Mouse (Mus musculus) kidney, adult 18-20 months (tissue): Measurements from ENCODE around the gene Synpo2.

Experiments used
- DNase-seq: peaks from one replicate; pipeline ENCODE4 v3.0.0; 2021

Gene Synpo2

GRCm38 (mm10) chr3:123085871-123086501, 150.0 kb downstream of the Synpo2 start:
- peak; percentile 52 for DNase-seq

DNA sequence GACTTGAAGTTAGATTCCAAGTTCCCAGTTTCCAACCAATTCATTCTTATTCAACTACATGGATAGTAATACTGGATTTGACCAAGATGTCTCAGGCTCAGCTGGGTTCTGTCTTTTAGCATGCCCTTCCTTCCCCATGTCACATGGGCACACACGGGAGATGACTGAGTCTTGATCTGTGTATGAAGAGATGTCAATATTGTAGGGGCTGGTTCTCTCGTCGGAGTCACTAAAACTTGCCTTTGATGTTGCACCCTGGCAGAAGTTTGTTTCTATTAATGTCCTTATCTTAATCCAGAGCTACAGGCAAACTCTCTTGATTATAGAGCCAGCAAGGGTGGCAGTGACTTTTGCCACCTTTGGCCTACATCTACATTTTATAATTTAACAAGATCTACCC, 154.3 kb downstream of the Synpo2 start:
- no peak for DNase-seq

DNA sequence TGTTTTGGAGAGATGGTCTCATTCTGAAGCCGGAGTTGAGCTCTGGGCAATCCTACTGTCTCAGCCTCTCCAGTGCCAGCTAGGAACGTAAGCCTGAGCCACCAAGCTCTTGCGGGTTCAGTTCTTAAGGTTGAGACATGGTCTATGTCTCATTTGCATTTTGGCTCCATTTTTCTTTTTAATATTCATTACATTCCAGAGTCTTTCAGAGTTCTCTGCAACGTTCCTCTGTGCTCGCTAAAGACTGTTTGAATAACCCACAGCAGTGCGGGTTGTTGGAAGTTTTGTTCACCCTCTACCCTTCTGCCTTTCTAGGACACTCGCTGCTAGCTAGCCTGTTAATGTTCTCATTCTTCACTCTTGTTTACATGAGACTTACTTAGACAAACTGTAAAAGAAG, 155.0 kb downstream of the Synpo2 start:
- no peak for DNase-seq

DNA sequence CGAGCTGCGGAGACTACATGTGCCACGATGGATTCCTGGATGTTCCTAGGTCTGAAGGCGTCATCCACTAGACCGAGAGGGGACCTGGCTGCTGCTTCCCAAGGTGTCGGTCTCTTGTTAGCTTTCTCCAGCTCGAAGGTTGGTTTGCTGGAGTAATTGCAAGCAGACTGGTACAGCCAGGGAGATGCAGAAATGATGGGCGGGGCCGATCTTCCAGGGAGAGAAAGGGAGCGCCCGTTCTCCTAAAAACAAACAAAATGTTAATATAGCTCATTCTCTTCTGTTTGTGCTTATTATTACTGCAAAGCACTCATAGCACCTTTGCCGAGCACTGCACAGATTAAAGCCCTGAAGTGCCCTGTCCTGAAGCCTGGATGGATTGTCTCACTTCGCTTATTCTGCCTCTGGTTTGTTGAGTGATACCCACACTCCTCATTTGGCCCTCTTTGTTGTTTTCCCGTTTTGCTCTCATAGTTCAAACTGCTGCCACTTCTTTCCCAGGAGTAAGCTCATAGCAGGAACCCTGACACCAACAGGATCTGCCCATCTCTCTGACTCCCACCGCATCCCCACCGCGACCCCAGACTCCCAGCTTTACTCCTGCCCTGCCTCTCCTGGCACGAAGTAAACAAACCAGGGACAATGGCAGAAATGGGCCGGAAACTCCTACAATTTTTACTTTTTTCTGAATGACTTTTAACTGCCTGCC, 155.8 kb downstream of the Synpo2 start:
- no peak for DNase-seq

DNA sequence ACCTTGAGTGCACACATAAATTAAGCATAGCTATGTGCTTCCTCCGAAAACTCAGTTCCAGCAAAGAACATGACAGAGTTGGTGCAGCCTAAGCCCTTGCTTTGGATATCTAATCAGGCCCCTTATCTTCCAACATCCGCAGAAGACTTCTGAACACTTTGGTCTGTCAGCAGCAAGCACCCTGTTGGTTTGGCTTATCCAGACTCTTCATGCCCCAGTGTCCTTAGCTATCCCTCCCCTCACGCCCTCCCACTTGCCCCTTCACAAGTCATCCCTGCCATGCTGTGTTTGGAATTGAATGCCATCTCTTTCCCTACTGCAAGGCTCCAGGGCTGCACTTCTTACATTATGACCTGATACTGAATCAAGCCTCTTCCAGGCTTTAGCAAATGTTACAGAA, 160.2 kb downstream of the Synpo2 start:
- DNase-seq, result no peak

GRCm38 (mm10) chr3:123075034-123075433, 160.9 kb downstream of the Synpo2 start:
- no peak for DNase-seq

- DNase-seq, result no peak
Observed at GRCm38 (mm10) chr3:123073351-123073750, 162.6 kb downstream of the Synpo2 start.

DNA sequence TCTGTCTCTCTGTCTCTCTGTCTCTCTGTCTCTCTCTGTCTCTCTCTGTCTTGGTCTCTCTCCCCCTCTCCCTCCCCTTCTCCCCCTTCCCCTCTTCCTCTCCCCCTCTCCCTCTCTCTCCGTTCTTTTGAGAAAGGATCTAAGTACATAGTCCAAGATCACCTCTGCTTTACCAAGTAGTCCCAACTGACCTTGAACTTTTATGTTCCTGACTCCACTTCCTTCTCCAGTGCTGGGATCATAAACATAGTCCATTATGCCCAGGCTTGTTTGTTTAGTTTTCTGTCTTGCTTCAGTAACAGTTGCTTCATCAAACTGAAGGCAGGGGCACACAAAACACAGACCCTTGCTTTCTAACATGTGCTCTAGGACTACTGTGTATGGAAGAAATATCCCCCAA, 163.5 kb downstream of the Synpo2 start:
- no peak for DNase-seq

DNA sequence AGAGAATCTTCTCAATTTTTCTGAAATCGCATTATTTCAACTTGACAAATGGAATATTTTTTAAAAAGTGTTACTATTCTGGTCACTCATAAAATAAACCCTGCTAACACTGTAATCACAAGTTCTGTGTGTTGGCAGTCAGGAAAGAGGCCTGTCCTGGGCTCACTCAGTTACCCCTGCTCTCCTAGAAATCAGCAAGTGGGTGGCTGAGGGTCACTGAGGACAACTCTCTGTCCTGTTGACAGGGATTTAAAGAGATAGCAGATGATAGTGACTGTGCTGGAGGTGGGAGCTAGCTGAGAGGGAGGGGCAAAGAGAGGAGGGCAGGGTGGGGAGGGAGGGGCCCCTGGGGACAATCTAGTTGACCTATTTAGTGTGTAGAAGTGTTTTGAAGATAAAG, 165.0 kb downstream of the Synpo2 start:
- no peak for DNase-seq

- DNase-seq, result no peak
Observed at GRCm38 (mm10) chr3:123066836-123067235, 169.1 kb downstream of the Synpo2 start.

DNA sequence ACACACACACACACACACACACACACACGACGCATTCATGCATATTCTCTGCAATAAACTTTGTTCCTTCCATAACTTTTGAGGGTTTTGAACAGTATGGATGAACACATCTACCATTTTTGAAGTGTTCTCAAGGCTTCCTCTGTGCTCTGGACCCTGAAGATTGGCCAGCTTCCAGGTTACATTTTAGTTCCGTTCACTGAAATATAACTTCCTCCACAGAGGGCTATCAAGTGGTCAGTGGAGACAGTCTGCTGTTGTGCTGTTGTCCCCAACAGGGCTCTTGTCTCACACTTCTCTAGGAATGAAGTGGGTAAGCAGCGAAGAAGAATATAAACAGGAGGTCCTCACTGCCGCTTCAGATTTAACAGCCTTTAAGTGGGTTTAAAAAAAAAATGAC, 170.5 kb downstream of the Synpo2 start:
- no peak for DNase-seq

- DNase-seq, result no peak
Observed at GRCm38 (mm10) chr3:123064186-123064585, 171.8 kb downstream of the Synpo2 start.

DNA sequence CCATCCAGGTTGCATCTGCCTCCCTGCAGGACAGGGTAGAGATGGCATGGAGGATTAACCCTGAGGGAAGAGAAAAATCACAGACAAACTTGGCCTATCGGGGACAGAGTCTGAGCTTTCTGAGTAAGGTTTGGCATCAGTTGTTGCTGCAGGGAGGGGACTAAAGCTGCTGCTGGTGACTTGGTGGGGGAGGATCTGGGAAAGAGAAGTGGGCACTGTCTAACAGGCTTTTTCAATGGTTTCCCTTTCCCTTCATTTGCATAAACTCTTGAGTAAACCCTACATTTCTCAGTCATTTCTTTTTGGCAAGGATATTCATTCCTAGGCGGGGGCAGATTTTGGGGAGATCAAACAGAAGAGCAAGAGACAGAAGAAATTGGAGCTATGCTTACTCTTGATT, 174.0 kb downstream of the Synpo2 start:
- DNase-seq, result no peak

- no peak for DNase-seq
Observed at GRCm38 (mm10) chr3:123058832-123059231, 177.1 kb downstream of the Synpo2 start.

GRCm38 (mm10) chr3:123054178-123054577, 181.8 kb downstream of the Synpo2 start:
- DNase-seq, result no peak

DNA sequence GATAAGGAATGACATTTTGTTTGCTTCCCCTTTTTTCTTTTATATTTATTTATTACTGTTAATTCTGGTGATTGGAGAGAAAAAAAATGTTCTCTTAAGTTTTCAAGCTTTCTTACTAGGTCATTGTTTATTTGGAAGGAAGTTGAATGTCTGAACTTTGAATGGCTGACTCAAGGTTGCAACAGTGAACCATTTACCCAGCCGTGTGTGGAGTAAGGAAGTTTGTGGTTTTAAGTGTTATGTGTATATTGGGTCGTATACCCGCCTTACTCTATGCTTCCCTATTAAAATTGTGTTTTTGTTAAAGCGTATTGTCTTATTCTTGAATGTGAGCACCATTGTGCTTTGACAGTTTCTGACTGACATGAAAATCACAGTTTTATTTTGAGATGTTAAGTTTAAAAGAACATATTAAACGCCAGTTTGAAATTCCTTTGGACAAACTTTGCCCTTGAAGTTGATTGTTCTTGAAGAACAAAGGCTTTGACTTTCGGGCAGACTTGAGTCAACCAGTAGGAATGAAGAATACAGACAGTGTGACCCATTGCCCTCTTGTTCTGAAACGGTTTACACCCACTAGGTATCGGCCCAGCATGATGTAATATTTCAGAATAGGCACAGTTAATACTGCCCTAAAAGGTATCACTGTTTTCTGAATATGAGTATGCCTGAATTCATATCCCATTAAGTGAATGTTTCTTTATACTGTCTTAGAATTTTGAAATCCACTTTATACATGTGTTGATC, 182.6 kb downstream of the Synpo2 start:
- no peak for DNase-seq

GRCm38 (mm10) chr3:123042308-123042707, 193.6 kb downstream of the Synpo2 start:
- DNase-seq, result no peak

DNA sequence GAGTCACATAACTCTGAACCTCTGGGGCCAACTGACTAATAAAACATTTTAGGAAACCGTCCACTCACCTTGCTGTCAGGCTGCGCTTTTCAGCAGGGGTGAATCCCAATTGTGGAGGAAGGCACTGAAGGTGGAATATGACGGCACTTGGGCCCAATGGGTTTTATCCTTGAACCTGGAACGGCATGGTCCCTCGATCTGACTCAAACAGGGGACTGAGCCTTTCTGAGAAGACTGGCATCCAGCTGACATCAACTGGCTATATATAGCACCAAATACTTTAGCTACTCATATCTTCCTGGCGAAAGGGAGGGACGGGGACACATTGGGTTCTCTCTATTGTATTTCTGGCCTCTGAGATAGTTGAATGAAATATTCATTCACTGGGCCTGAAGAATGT, 201.2 kb downstream of the Synpo2 start, which contains the start of gene Myoz2:
Myoz2 (minus strand) TSS at position 264 of the 400 bp plus-strand sequence.
- no peak for DNase-seq

GRCm38 (mm10) chr3:123033804-123034203, 202.1 kb downstream of the Synpo2 start:
- no peak for DNase-seq
